Mouse (Mus musculus) ES-E14 (cell line): ENCODE results near the gene Magi2.

Experiments
- CHD2 ChIP-seq: IDR thresholded peaks from 2 replicates; pipeline ENCODE4 v1.6.1; 2014; ENCODE audit warnings: mild to moderate bottlenecking, low read depth, low read length, inconsistent platforms
- MAFK ChIP-seq: IDR thresholded peaks from 2 replicates; pipeline ENCODE4 v1.6.1; 2014; ENCODE audit warnings: mild to moderate bottlenecking, low read depth, low read length, inconsistent platforms; ENCODE audit not compliant: insufficient read depth
- ZC3H11A ChIP-seq: IDR thresholded peaks from 2 replicates; pipeline ENCODE4 v1.6.1; 2012; ENCODE audit warnings: low read depth, mild to moderate bottlenecking, inconsistent platforms, low read length, borderline replicate concordance
- ZNF384 ChIP-seq: IDR thresholded peaks from 2 replicates; pipeline ENCODE4 v1.6.1; 2012; ENCODE audit warnings: low read depth, low read length, inconsistent platforms

- TF ChIP-seq ZC3H11A: no peak
- no peak for TF ChIP-seq MAFK
- TF ChIP-seq ZNF384: no peak
- TF ChIP-seq CHD2: no peak
These were observed 1281.8 kb downstream of the Magi2 start for GRCm38 (mm10) chr5:20508609-20509008.
